Mouse (Mus musculus): ENCODE measurements at regions not wholly inside any gene's neighbourhood (a gene's known extent, or its start where the extent isn't known, plus 50 kb on each side); places are given as distances from the start of the nearest gene placed in this dataset.

DNA sequence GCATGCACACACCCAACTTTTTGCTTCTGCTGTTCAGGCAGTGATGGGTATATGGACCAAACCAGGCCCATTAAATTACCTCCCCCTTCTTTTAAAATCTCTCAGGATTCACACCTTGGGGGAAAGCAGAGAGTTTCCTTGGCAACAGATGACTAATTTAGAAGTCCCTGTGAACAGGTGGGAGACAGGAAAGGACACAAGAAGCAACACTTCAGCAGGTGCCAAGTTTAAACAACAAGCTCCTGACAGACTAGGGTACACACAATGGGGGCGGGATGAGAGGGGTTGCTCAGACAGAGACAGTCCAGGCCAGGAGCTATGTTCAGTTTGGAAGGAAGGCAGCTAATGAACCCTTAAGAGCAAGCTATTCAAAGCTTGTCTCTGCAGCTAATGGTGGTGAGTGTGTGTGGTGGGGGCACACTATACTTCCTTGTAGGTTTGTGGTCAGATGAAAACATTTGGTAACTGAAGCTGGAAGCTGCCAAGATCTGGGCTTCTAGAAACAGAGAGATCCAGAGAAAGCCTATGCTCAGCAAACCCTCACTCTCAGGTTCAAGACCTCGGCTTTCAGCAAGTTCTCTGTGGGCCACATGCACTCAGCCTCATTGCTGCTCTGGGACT is 283.0 kb upstream of the Tle3 start:
- no peak for DNase-seq (ENCODE audit: low spot score in 2 of 2)

DNA sequence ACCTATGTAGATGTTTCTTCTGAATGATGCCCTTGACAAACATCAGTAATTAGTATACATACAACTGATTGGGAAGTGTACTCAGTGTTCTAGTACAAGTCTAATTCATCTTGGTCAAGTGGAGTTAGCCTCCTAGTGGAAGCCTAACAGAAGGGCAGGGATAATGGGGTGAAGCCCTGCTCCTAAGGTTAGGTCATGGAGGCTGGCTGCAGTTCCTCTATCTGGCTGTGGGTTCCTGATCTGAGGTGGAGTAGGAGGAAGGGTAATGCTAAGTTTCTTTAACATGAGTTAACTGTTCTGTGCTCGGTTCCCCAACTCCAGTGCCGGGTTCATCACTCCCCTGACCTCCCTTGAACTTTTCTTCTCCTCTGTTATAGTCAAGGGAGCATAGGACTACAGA is 281.1 kb upstream of the Tle3 start:
- no peak for DNase-seq (ENCODE audit: low spot score in 2 of 2)

DNA sequence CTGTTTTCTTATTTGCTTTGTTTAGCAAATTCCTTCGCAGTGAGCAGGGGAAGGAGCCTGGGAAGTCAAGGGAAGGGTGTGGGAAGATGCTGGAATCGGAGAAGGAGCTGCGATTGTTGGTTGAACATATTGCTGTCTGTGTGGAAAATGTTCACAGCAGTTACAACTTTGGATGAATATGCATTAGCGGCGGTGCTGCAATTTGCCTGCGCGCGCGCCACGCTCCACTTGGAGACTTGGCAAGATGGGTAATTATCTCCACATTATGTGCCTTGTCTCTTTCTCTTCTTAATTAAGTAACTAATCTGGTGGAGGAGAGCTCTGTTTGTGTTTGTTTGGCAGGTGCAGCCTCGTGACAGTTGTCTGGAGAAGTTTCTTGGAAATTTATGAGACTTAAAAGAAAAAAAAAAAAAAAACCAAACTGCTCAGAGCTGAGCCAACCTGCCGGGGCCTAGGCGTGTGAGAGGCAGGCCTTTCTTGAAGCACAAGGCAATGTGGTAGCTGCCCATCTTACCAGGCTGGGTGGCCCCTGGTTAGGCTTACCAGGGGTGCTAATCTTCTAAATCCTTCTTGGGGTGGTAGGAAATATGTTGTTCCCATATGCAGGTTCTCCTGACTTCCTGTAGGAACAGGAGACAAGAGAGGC is 279.2 kb upstream of the Tle3 start:
- DNase-seq (ENCODE audit: low spot score in 2 of 2): no peak

DNA sequence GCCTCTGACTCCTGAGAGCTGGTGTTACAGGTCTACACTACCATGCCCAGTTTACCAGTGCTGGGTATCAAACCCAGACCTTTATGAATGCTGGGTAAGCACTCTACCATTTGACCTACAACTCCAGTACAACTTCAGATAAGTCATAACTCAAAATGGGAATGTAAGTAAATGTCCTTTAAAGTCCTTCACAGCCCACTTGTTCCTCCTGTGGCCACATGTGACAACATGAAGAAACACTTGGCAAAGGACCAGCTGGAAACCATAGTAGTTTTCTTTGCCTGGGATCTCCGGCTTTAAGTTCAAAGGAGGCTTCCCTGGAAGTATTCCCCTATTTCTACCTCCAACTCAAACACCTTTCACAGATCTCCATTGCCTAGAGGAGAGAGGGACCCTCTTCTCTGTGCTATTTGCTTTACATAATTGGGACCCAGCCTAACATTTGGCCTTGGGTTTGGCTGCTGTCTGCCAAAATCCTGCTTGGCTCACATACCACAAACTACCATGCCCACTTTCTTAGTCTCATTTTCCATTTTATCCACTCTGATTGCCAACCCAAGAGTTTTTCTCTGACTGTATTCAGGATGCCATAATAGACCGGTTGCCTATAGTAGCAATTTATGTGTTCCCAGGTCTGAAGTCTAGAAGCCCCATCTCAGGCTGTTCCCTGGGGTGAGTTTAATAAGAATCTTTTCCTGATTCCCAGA is 276.9 kb upstream of the Tle3 start:
- no peak for DNase-seq (ENCODE audit: low spot score in 2 of 2)

DNA sequence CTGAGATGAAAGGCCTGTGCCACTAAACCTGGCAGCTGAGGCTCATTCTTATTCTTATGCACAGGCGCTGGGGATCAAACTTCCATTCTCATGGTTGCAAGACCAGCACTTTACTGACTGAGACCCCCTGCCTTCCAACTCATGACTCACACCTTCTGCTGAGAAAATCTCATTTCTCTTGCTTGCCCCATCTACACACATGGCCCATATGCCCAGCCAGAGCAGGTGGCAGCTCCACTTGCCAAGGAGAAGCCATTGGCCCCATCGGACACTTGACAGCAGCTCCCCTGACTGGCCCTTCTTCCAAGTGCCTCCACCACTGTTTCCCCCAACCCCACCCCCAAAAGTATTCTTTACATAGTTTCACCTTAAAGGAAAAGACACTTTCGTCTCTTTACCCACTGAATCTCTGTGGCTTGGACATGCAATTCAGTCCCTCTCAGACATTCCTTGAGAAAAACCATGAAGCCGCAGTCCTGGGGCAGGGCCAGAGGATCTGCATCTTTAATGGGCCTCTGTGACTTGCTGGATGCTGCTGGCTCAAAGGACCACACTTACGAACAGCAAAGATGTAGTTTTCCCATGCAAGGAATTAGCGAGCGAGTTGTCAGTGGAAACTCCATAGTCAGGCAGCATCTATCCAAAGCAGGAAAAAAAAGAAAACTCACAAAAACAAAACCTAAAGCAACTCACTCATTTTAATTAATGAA is 270.3 kb upstream of the Tle3 start:
- no peak for DNase-seq (ENCODE audit: low spot score in 2 of 2)

DNA sequence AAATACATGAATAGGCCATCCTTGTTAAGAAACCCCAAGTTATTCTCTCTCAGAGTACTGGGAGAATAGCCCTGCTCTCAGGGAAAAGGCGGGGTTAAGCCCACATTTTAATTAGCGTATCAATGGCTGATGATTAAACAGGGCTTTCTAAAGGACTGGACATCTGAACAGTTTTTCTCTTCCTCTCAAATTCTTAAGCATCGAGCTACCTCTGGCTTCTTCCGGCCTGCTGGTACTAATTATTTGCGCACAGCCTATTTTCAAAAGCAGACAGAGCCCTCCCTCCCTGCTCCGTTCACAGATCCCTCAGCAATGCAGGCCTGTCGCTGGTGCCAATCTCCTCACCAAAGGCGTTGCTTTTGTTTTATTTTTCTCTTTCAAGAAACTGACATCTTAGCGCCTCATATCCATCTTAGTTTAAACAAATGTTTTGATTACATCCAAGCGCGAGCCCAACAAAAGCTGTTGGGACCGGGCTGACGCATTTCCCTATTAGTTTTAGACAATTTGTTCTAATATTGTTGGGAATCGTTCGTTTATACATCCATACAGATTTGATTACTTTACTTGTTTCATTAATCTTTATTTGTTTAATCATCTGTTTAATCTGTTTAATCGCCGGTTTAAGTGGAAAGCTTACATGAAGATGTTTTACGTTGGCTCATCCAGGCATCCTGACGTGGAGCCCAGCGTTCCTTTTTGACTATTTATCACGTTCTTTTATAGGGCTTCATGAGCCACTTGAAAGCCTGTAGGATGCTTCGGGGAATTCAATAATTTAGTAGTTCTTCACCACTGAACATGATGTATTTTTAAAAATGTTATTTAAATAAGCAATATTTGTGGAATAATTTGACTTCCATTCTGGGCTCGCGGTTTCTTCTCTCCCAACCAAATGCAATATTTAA is 269.5 kb upstream of the Tle3 start:
- no peak for DNase-seq (ENCODE audit: low spot score in 2 of 2)

DNA sequence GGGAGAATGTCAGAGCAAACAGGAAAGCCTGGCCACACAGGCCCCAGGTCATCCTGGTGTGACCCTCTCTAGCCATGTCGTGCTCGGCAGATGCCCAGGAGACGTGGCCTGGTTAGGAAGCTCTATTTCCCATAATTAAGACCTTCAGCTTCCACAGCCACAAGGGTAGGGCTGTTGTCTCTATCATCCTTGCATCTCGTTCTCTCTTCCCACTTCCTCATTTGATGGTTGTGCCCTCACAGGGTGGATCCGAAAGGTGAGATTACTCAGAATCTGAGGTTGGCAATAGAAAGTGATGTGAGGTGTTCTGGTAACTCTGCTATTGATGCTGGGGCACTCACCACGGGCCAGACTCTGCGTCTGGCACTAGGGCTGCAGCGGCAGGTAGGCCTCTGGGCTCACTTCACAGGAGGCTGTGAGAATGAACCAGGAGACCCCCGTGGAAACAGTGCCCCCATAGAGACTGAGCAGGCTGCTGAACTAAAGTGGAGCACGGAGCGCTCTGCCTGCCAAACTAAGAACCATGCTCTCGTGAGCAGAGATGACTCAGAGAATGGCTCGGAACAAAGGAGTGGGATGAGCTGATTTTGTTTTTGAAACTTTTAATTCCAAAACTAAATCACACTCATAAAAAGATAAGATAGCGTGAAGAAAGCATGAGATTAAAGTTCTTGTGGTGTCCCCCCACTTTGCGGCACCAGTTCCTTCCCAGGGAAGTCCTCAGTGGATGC is 266.5 kb upstream of the Tle3 start:
- DNase-seq (ENCODE audit: low spot score in 2 of 2): no peak

DNA sequence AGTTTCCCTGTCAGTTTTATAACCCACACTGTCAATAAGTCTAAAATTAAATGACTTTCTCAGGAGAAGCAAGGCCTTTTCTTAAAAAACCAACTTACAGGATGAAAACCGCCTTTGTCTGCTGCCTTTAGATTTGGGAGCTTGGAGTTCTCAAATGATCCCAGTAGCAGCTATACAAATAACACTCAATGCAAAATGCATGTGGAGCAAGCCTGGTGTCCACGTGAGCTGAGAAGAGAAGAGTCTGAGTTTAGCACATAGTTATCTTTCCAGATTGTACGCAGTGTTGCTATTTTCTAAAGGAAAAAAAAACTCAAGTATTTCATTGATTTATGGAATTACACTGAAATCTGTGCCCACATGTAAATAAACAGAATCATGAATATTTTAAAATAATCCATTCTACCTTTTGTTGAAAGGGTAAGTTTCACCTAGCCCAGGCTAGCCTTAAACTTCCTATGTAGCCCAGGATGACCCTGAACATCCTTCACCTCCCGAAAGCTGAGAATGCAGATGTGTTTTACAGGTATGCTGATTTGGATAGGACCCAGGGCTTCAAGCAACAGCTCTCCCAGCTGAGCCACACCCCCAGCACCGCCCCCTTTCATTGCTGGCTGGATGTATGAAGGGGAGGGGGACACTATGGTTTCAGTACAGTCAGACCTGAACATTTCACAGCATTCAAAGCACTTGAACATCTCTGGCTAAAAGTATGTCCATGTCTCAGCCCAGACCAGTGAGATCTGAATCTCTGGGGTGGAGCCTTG is 262.5 kb upstream of the Tle3 start:
- no peak for DNase-seq (ENCODE audit: low spot score in 2 of 2)

DNA sequence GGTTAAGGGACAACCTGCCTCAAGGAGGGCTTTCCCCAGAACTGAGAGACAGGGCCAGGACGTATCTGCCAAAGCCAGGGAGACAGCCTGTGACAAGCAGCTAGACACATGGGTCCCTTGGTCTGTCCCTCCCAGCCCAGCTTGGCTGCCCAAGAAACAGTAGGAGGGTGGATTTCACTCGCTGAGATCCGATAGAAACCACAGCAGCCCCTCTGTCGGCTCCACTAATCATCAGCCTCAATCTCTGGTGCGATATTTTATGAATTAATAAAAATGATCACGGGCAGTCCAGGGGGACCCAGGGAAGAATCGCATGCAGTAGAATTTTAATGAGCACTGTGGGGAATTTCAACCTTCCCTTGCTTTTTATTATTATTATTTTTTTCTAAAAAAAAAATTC is 261.0 kb upstream of the Tle3 start:
- DNase-seq (ENCODE audit: low spot score in 2 of 2): no peak

DNA sequence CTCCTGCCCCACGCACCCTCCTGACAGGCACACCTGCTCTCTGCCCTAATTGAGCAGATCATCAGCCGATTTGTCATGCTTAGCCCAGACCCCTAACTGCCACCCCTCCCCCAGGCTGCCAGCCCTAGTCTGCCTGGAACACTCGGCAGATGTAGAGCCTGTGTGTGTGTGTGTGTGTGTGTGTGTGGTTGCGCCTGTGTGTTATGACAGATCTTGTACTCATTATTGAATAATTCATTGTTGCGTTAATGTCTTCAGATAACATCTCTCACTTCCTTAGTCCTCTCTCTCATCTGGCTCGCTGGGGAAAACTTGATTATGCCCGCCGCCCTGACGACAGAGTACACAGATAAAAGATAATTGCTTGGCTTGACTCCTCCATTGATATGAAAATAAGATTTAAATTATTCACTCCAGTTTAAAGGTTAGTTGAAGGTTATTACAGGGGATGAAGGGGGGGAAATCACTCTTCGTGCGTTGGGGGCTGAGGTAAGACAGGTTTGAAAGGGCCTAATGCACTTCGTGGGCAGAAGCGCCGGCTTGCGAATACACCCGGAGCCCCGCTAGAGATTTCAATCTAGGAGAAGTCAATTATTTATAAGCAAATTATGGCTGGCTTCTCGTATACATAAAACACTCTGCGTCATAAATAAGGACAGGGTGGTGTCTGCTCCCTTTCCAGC is 260.3 kb upstream of the Tle3 start:
- DNase-seq (ENCODE audit: low spot score in 2 of 2): peak in 1 of 2 experiments; percentile 34

DNA sequence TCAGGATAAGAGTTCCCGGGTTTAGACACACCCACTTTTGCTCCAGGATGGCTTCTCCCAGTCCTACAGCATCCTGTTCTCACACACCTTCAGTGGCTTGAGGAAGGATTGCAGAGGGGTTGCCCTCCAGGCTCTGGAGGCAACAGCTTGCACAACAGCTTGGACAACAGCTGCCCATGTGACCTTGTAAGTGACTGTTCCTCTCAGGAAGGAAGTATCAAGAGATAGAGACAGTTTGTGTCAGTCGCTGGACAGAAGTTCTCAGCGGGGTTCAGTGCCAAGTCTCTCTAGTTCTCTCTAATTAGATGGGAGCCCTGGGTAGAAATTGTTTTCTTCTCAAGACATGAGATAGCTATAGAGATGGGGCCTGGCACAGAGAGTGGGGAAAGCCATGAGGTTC is 252.9 kb upstream of the Tle3 start:
- no peak for DNase-seq (ENCODE audit: low spot score in 2 of 2)

DNA sequence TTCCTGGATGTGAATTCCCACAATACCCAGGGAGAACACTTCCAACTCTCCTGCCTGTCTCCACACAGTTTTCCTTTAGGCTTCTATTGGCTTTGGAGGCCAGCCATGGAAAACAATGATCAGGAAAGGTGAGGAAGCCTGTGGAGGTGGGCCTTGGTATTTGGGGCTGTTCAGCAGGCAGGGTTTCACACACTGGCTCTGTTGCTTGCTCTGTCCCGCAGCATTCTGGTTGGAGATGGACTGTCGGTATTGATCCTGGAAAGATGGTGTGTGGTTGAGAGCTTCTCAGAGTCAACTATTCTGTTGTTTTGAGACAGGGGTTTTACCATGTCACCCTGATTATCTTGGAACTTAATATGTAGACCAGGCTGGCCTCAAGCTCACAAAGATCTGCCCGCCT is 251.6 kb upstream of the Tle3 start:
- no peak for DNase-seq (ENCODE audit: low spot score in 2 of 2)

DNA sequence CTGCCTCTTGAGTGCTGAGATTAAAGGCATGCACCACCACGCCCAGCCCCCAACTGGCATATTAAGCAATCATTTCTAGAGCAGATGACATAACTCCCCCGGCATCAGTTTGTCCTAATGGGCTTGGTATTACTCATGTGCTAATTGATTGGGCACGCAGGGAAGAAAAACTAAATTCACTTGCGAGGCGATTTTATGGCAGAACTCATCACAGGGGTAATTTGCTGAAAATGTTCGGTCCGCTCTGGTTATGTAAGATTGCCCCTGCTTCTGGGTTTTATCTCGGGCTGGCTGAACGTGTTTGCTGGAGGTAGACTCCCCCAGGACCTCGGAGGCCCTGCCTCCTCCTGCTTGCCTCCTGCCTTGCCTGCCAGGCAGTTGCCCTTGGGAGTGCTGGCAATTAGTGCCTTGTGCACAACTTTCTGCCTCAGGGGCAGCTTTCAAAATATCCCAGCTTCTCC is 251.2 kb upstream of the Tle3 start:
- DNase-seq (ENCODE audit: low spot score in 2 of 2): no peak

DNA sequence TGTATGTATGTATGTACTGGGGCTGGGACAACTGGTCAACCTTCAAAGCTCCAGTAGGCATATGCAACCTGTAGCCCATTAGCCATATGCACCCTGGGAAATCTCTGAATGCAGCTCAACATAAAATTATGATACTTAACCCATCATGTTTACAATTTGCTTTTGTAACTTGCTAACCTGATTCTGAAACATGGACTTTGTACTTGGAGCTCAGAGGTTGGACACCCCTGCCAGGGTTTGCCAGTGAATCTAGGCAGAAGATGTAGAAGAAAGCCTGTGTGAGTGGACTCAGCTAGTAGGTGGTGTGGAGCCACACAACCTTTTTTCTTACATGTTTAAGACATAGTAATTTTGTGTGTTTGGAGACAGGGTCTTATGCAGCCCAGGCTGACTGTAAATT is 248.7 kb upstream of the Tle3 start:
- DNase-seq (ENCODE audit: low spot score in 2 of 2): no peak

DNA sequence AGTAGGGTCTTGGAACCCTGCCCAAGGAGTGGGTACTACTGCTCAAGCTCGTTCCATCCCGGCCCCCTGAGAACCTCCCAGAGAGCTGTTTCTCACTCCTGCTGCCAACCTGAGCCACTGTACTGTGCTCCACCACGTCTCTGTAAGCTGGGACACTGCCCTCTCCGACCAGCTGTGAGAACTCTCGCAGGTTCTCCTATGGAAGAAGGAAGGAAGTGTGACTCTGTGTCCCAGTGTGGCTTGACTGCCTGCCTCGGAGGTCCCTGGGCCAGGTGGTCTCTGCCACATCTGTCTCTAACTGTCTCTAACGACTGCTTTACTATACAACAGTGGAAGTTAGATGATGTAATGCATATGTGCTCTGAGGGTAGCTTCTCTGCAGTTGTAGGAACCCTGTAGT is 246.4 kb upstream of the Tle3 start:
- no peak for DNase-seq (ENCODE audit: low spot score in 2 of 2)

DNA sequence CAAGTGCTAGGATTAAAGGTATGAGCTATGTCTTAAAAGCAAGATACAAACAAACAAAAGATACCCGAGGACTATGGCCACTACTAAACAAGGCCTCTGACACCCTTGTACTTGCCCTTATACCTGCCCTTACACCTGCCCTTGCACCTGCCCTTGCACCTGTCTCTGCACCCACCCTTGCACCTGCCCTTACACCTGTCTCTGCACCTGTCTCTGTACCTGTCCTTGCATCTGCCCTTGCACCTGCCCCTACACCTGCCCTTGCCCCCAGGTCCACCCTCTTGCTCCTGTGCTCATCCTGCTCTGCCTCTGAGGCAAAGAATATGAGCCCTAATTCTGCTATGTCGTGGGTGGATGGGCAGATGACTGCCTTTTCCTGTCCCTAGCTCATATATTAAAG is 244.1 kb upstream of the Tle3 start:
- no peak for DNase-seq (ENCODE audit: low spot score in 2 of 2)

DNA sequence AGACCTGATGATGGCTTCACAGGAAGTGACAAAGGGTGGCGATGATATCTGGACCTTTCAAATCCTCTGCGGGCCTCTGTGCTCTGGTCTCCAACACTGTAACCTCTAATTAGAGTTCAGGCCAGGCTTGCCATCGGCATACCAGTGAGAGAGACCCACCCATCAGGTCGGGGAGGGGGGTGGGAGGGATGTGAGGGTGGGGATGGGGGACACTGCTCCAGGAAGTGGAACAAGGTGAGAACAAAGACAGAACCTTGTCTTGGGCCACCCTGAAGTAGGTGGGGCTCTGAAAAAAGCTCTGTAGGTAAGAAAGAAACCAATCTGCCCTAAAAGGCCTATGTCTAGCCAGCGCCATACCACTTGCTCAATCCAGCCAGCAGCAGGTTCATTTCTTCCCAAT is 243.0 kb upstream of the Tle3 start:
- no peak for DNase-seq (ENCODE audit: low spot score in 2 of 2)

DNA sequence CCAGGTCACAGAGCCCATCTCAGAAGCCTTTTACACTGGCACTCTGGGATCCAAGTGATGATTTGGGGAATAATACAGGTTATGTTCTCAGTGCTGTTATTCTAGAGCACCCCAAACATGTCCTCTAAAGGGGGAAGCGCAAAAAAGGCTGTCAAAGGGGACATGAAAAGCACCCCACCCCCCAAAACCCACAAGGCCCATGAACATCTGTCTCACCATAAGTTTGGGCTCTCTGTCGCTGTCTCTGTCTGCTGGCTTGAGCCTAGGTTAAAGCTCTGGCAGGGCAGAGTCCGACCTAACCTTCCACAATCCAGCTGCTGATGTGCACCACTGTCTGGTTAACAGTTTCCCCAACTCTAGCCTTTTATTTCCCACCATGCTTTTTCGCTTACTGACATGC is 241.3 kb upstream of the Tle3 start:
- no peak for DNase-seq (ENCODE audit: low spot score in 2 of 2)

DNA sequence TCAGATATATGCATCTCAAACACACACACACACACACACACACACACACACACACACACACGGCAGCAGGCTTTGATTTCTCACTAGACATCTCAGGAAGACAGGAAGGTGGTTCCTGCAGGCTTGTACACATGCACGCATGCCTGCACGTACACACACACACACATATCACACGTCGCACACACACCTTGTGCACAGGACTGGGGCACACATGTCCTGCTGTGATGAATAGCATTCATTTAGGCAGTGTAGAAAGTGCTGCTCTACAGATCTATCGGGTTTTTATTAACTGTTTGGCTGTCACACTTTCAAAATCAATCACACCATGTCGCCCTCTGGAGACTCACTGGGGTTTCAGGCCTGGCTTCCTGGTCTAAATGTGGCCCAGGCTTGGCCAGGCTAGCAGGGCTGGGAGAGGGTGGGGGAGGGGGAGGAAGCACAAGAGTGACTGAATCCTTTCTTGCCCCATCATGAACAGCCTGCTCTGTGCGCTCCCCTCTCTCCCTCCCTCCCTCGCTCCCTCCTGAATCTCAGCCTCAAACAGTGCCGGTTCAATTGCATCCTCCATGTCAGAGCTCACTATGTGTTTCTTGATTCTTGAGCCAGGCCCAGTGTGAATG is 236.8 kb upstream of the Tle3 start:
- no peak for DNase-seq (ENCODE audit: low spot score in 2 of 2)

Data from urinary bladder, adult 18-20 months (tissue).